Comparison of ENCODE assay signal across 20 mouse cellular contexts in genomic region chr5:87809253-87809652, GRCm38 (mm10). TPM values are rescaled to one million over a fixed set of nuclear protein-coding genes. Genes with fewer than 3 reads are reported as not detected.
"Had no signal": no experiment of that assay in that cellular context is flagged by ENCODE, and none has a peak within 500 bp of the region (broad histone marks: within the 10 kb centered on the region; RNA-seq: fewer than 3 reads in every experiment).

No protein-coding gene starts in this region.

- H3K4me2 ChIP-seq: limb, embryonic 12.5 days; liver, embryonic 15.5 days; midbrain, embryonic 13.5 days had no signal

- H3K4me3 ChIP-seq: layer of hippocampus, adult 2 months; limb, embryonic 12.5 days; liver, embryonic 15.5 days; midbrain, embryonic 13.5 days had no signal

- H3K9ac ChIP-seq: limb, embryonic 12.5 days; liver, embryonic 15.5 days; midbrain, embryonic 13.5 days had no signal

- DNase-seq: kidney, adult 9 months; kidney, postnatal 10 days; kidney, postnatal 4 days; liver; lung, adult 2 months; lung, postnatal 36 days; right cerebral cortex, postnatal 14 days; thymus, postnatal 14 days had no signal

- ATAC-seq: lung, postnatal 0 days; midbrain, embryonic 13.5 days had no signal

- H3K9me3 ChIP-seq: limb, embryonic 12.5 days; liver, embryonic 15.5 days; midbrain, embryonic 13.5 days had no signal

- H3K27ac ChIP-seq: layer of hippocampus, adult 2 months; limb, embryonic 12.5 days; liver, embryonic 15.5 days; midbrain, embryonic 13.5 days had no signal

- H3K36me3 ChIP-seq: limb, embryonic 12.5 days; liver, embryonic 15.5 days; midbrain, embryonic 13.5 days had no signal

- H3K4me1 ChIP-seq: limb, embryonic 12.5 days; liver, embryonic 15.5 days; midbrain, embryonic 13.5 days had no signal

- H3K27me3 ChIP-seq: limb, embryonic 12.5 days; liver, embryonic 15.5 days; midbrain, embryonic 13.5 days had no signal

RNA-seq across cellular contexts. Expression of gene Csn1s2b, which starts 1.4 kb away (rescaled TPM):
- total RNA-seq: layer of hippocampus, adult 2 months; layer of hippocampus, postnatal 10 days; left cerebral cortex, postnatal 36 days; megakaryocyte progenitor cell, adult 5-6 weeks; midbrain, postnatal 0 days had no signal
- polyA plus RNA-seq: limb, embryonic 12.5 days; liver, embryonic 15.5 days; lung, adult 2 months; lung, postnatal 0 days; midbrain, embryonic 13.5 days; midbrain, postnatal 0 days; neural tube, embryonic 14.5 days; small intestine, adult 2 months; stomach, embryonic 16.5 days had no signal

RNA-seq across cellular contexts. Expression of gene Prr27, which starts 16.2 kb away (rescaled TPM):
- total RNA-seq: layer of hippocampus, adult 2 months; layer of hippocampus, postnatal 10 days; left cerebral cortex, postnatal 36 days; megakaryocyte progenitor cell, adult 5-6 weeks; midbrain, postnatal 0 days had no signal
- polyA plus RNA-seq: limb, embryonic 12.5 days; liver, embryonic 15.5 days; lung, adult 2 months; lung, postnatal 0 days; midbrain, embryonic 13.5 days; midbrain, postnatal 0 days; neural tube, embryonic 14.5 days; small intestine, adult 2 months; stomach, embryonic 16.5 days had no signal

RNA-seq across cellular contexts. Expression of gene Csn1s2a, which starts 34.9 kb away (rescaled TPM):
- total RNA-seq: layer of hippocampus, adult 2 months; layer of hippocampus, postnatal 10 days; left cerebral cortex, postnatal 36 days; megakaryocyte progenitor cell, adult 5-6 weeks; midbrain, postnatal 0 days had no signal
- polyA plus RNA-seq: limb, embryonic 12.5 days; liver, embryonic 15.5 days; lung, adult 2 months; midbrain, embryonic 13.5 days; midbrain, postnatal 0 days; neural tube, embryonic 14.5 days; small intestine, adult 2 months; stomach, embryonic 16.5 days had no signal
